Mouse (Mus musculus) lung, adult 2 months (tissue): ENCODE results near the gene Mecom.

ENCODE experiments used
- CTCF ChIP-seq: fragments of 200-500 bp; IDR thresholded peaks from 2 replicates; pipeline ENCODE4 v1.5.1; 2011; ENCODE audit warnings: mild to moderate bottlenecking, low read length, control low read depth; ENCODE audit not compliant: insufficient read depth
- POLR2A ChIP-seq: fragments of 200-500 bp; IDR thresholded peaks from 2 replicates; pipeline ENCODE4 v1.6.1; 2011; ENCODE audit warnings: low read depth, mild to moderate bottlenecking, control low read depth, low read length, borderline replicate concordance; ENCODE audit errors: extremely low read depth

DNA sequence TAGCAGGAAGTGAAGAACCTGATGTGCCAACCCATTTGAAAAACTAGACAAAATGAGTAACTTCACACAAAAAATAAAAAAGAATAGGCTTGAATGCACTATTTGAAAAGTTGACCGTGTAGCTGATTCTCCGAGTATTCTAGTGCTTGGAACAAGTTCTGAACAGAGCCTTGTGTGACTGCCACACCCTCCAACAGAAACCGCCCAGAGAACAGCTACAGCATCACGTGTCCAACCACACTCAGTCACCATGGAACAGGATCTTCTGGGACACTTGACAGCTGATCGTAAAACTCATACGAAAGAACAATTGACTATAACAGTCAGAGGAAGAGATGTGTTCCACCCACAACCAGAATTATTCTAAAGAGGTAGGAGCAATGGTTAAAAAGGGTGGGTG, 215.5 kb downstream of the Mecom start:
- TF ChIP-seq CTCF (no peak), POLR2A (no peak)
